Mouse (Mus musculus): ENCODE data around the gene Rbl1.

DNA sequence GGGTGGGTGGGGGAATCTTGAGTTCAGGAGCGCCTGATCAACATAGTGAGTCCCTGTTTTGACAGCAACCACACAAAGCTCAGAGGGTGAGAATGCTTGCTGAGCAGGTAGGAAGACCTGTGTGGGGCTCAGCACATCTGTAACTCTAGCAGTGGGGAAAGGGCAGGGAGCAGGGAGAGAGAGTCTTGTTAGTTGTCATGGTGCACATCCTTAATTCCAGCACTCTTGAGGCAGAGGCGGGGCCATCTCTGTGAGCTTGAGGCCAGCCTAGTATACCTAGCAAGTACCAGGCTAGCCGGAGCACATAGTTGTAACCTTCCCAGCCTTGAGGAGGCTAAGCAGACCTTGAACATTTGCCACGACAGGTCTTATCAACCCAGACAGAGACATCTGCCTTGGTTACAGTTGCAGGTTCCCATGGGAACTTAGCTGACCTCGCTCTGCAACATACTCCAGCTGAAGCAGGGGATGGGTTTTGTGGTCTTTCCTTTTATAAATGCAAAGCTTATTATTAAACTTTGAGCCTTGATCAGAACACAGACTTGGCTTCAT, 65.0 kb downstream of the Rbl1 start:
- no peak for TF ChIP-seq GATA1 (IDR thresholded peaks at IDR 0.05; ENCODE audit: borderline replicate concordance, low read length)
- TF ChIP-seq FLI1 (IDR thresholded peaks at IDR 0.05; ENCODE audit: low read length) = no peak

All from megakaryocyte, embryonic 14.5 days (primary cell).